Mouse (Mus musculus): ENCODE data around the gene Wdr83. TPM values are rescaled to one million over a fixed set of nuclear protein-coding genes. Genes with fewer than 3 reads are reported as not detected.
A peak's percentile ranks its signal among the peaks of the same experiment; 100 is the strongest.

Wdr83 gene
- polyA plus RNA-seq, 1 experiment from 2014 or later = 57.9 TPM

DNA sequence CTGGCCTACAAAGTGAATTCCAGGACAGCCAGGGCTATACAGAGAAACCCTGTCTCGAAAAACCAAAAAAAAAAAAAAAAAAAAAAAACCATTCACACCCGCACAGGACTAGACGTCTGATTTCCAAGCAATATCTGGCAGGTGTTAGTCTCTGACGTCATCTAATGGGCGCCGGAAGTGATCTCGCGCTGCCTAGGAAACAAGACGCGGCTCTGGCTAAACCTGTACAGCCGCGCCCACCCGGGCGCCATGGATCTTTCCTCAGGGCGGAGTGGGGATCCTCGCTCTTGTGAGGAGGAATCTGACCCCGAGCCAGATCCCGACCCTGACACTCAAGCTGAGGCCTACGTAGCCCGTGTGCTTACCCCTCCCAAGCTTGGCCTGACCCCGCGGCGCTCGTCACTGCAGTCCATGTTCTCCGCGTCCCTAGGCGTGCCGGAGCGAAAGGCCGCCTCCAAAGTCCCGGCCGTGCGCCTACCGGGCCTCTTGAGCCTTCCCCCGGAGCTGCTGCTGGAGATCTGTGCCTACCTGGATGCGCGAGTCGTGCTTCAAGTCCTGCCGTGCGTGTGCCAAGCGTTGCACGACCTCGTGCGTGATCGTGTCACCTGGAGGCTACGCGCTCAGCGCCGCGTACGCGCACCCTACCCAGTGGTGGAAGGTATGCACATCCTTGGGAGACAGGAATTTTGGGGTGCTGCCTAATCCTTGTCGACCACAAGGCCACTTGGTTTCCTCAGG, 21.1 kb downstream of the Wdr83 start, which contains the start of gene Fbxw9:
TSS of gene Fbxw9 (plus strand) at position 177 of the 738 bp plus-strand sequence.
- H3K27ac ChIP-seq (ENCODE audit: low read length) = peak within 1 kb of the TSS; percentile 84
- H3K4me2 ChIP-seq (ENCODE audit: low read length) = peak within 1 kb of the TSS; percentile 63
- peak within 1 kb of the TSS; percentile 96 for H3K4me3 ChIP-seq (ENCODE audit: low read depth, low read length)
- WGBS = under 1% methylated on average over 52 of the region's 53 CpGs
- H3K4me1 ChIP-seq (ENCODE audit: control insufficient read depth, insufficient read depth, low read length) = peaks cover 17% of the 10 kb centered on the region
- H3K36me3 ChIP-seq (ENCODE audit: control insufficient read depth, insufficient read depth, low read length) = peaks cover 12% of the 10 kb centered on the region
- peak; percentile 95 for ATAC-seq
- no peaks in the 10 kb centered on the region for H3K9me3 ChIP-seq (replicated peaks; ENCODE audit: control insufficient read depth, low read length, poor library complexity, severe bottlenecking)
- H3K27me3 ChIP-seq (ENCODE audit: control insufficient read depth, insufficient read depth, low read depth, low read length) = no peaks in the 10 kb centered on the region
- peak within 1 kb of the TSS; percentile 88 for H3K9ac ChIP-seq (ENCODE audit: low read depth, low read length)

DNA sequence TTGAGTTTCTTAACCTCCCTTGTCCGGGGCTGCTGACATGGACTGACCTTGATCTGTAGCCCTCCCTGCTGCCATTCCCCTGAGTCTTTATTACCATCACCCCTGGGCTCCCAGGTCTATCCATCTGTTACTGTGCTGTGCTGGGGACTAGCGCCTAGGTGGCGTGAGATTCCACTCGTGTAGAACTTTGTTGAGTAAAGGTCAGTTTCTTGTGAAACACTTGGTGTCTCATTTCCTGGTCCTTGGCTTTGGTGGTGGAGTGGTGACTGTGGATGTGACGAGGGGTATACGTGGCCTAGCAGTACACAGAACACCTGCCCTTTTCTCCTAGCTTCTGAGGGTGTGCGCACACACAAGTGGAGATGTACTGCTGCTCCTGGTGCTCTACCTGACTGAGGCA, 23.7 kb downstream of the Wdr83 start:
- no peaks in the 10 kb centered on the region for H3K27me3 ChIP-seq (ENCODE audit: control insufficient read depth, insufficient read depth, low read depth, low read length)
- no peak overlapping the region for H3K27ac ChIP-seq (ENCODE audit: low read length)
- H3K9ac ChIP-seq (ENCODE audit: low read depth, low read length) = no peak overlapping the region
- H3K36me3 ChIP-seq (ENCODE audit: control insufficient read depth, insufficient read depth, low read length) = peaks cover 16% of the 10 kb centered on the region
- ATAC-seq = no peak
- H3K4me1 ChIP-seq (ENCODE audit: control insufficient read depth, insufficient read depth, low read length) = peaks cover 17% of the 10 kb centered on the region
- H3K4me3 ChIP-seq (ENCODE audit: low read depth, low read length) = no peak overlapping the region
- no peaks in the 10 kb centered on the region for H3K9me3 ChIP-seq (replicated peaks; ENCODE audit: control insufficient read depth, low read length, poor library complexity, severe bottlenecking)
- no peak overlapping the region for H3K4me2 ChIP-seq (ENCODE audit: low read length)
- 83% methylated on average over 7 of the region's 7 CpGs for WGBS

DNA sequence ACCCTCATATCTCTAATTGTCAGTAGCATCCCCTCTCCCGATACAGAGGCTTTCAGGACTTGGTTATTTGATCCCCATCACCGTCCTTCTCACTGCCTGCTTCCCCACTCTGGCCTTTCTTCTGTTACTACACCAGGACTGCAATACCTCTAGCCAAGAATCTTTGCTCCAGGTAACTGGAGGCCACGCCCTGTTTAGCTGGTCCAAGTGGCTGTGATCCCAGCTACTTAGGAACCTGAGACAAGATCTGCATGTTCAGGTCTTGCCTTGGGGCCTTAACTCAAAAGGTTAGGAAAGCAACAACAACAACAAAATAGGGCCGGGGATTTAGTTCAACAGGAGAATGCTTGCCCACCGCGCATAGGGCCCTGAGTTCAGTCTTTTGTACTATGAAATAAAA, 37.5 kb downstream of the Wdr83 start:
- WGBS = 95% methylated on average over 6 of the region's 6 CpGs
- Histone ChIP-seq H3K4me1 (ENCODE audit: control insufficient read depth, insufficient read depth, low read length) (peaks cover 7% of the 10 kb centered on the region), H3K4me3 (ENCODE audit: low read depth, low read length) (no peak overlapping the region), H3K27ac (ENCODE audit: low read length) (no peak overlapping the region), H3K9me3 (replicated peaks; ENCODE audit: control insufficient read depth, low read length, poor library complexity, severe bottlenecking) (no peaks in the 10 kb centered on the region), H3K36me3 (ENCODE audit: control insufficient read depth, insufficient read depth, low read length) (peaks cover 21% of the 10 kb centered on the region), H3K27me3 (ENCODE audit: control insufficient read depth, insufficient read depth, low read depth, low read length) (no peaks in the 10 kb centered on the region), H3K9ac (ENCODE audit: low read depth, low read length) (no peak overlapping the region), H3K4me2 (ENCODE audit: low read length) (no peak overlapping the region)
- ATAC-seq = no peak

DNA sequence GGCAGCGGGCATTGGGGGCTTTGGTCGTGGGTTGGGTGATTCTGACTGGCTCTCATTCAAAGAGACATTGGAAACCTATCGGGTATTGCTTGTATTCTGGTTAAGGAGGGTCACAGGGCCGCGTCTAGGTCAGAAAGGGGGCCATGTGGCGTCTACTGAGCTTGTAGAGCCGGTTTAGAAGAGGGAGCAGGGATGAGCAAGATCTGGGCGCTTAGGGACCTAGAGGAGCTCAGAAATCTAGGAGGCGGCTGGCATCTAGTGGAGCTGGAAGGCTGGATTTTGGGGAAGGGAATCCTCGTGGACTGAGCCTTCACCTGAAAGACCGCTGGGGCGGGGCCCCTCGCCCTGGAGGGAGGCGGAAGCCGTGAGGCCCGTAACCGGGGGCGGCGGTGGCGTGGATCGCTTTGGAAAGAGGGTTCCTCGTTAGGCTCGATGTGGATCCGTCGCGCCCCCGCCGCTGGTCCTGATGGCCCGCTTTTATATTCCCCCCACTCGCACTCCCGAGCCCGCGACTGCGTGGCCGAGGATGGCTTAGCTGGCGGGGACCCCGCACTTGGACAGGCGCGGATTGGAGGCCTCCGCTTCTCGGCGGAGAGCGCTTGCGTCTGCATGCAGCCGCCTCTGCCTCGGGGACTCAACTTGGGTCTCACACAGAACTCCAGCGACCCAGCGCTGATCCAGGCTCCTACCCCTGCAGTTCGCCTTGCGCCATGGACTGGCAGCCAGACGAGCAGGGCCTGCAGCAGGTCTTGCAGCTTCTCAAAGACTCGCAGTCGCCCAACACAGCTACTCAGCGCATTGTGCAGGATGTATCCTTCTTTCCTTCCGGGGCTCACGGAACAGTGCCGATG, 43.2 kb downstream of the Wdr83 start:
- H3K4me1 ChIP-seq (ENCODE audit: control insufficient read depth, insufficient read depth, low read length) = peaks cover 33% of the 10 kb centered on the region
- peak overlapping the region; percentile 81 for H3K9ac ChIP-seq (ENCODE audit: low read depth, low read length)
- no peaks in the 10 kb centered on the region for H3K9me3 ChIP-seq (replicated peaks; ENCODE audit: control insufficient read depth, low read length, poor library complexity, severe bottlenecking)
- peak; percentile 12; the same call in 1 of the 2 replicates for ATAC-seq
- peak overlapping the region; percentile 55 for H3K4me3 ChIP-seq (ENCODE audit: low read depth, low read length)
- no peaks in the 10 kb centered on the region for H3K27me3 ChIP-seq (ENCODE audit: control insufficient read depth, insufficient read depth, low read depth, low read length)
- H3K36me3 ChIP-seq (ENCODE audit: control insufficient read depth, insufficient read depth, low read length) = peaks cover 3% of the 10 kb centered on the region
- under 1% methylated on average over 57 of the region's 57 CpGs for WGBS
- H3K27ac ChIP-seq (ENCODE audit: low read length) = peak overlapping the region; percentile 97
- peak overlapping the region; percentile 98 for H3K4me2 ChIP-seq (ENCODE audit: low read length)

DNA sequence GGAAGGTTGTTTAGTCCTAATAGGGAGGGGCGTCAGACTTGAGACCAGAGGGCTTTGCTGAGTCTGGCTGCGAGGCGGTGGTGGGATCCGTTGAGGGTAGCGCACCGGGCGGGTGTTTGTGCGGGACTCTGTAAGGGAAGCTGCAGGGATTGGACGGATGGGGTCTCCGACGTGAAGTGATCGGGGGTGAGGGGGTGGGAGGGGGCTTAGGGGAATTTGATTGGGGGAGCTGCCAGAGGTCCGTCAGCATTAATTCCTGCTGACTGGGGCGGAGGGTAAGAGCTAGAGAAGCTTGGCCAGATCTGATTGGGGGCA, 43.8 kb downstream of the Wdr83 start:
- H3K4me1 ChIP-seq (ENCODE audit: control insufficient read depth, insufficient read depth, low read length) = peaks cover 33% of the 10 kb centered on the region
- WGBS = 0% methylated on average over 14 of the region's 14 CpGs
- peak overlapping the region; percentile 55 for H3K4me3 ChIP-seq (ENCODE audit: low read depth, low read length)
- peak; percentile 69 for ATAC-seq
- H3K36me3 ChIP-seq (ENCODE audit: control insufficient read depth, insufficient read depth, low read length) = peaks cover 7% of the 10 kb centered on the region
- H3K9me3 ChIP-seq (replicated peaks; ENCODE audit: control insufficient read depth, low read length, poor library complexity, severe bottlenecking) = no peaks in the 10 kb centered on the region
- peak overlapping the region; percentile 97 for H3K27ac ChIP-seq (ENCODE audit: low read length)
- no peaks in the 10 kb centered on the region for H3K27me3 ChIP-seq (ENCODE audit: control insufficient read depth, insufficient read depth, low read depth, low read length)
- H3K4me2 ChIP-seq (ENCODE audit: low read length) = peak overlapping the region; percentile 98
- H3K9ac ChIP-seq (ENCODE audit: low read depth, low read length) = peak overlapping the region; percentile 81

DNA sequence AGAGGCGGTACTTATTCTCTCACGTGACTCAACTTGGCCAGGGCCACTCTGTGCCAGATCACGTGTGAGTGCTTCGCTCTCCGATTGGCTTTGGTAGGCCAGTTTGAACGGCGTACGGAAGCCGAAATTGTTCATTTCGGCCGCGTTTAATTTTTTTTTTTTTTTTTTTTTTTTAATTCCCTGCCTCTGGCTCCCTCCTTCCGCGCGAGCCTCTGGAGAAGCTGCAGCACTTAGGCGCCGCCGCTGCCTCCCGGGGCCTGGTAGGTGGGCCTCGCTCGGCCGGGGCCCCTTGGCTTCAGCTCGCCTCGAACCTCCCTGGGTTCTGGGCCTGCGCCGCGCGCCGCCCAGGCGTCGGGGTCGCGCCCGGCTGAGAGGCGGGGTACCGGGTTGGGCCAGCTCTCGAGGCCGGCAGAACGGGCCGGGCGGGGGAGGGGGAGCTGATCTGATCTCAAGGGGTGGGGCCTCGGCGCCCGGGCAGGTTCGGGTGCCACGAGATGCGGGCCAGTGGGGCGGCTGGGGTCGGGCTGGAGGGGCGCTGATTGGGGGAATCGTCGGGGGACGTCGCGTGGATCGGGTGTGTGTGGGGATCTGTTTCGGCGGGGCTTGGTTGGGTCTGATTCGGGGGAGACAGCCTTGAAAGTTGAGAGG, 44.3 kb downstream of the Wdr83 start, which contains the start of gene Tnpo2:
TSS of gene Tnpo2 (plus strand) at position 198 of the 648 bp plus-strand sequence.
- H3K9me3 ChIP-seq (replicated peaks; ENCODE audit: control insufficient read depth, low read length, poor library complexity, severe bottlenecking) = no peaks in the 10 kb centered on the region
- H3K4me2 ChIP-seq (ENCODE audit: low read length) = peak within 1 kb of the TSS; percentile 98
- H3K36me3 ChIP-seq (ENCODE audit: control insufficient read depth, insufficient read depth, low read length) = peaks cover 8% of the 10 kb centered on the region
- H3K9ac ChIP-seq (ENCODE audit: low read depth, low read length) = peak within 1 kb of the TSS; percentile 81
- H3K27ac ChIP-seq (ENCODE audit: low read length) = peak within 1 kb of the TSS; percentile 97
- no peaks in the 10 kb centered on the region for H3K27me3 ChIP-seq (ENCODE audit: control insufficient read depth, insufficient read depth, low read depth, low read length)
- WGBS = under 1% methylated on average over 58 of the region's 59 CpGs
- peak within 1 kb of the TSS; percentile 55 for H3K4me3 ChIP-seq (ENCODE audit: low read depth, low read length)
- H3K4me1 ChIP-seq (ENCODE audit: control insufficient read depth, insufficient read depth, low read length) = peaks cover 33% of the 10 kb centered on the region
- ATAC-seq = peak; percentile 88

DNA sequence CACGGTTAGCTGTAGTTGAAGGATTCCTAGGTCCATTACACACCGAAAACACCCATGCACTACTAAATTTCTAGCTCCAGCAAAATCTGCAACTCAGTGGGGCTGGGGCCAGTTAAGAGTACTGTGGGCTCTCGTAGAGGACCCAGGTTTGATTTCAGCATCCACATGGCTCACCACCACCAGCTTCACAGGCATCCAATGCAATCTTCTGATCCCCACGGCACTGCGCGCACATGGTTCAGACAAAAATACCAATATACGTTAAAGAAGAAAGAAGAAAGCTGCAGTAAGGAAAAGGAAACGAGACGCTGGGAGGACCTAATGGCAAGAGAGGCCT, 44.8 kb downstream of the Wdr83 start:
- H3K9me3 ChIP-seq (replicated peaks; ENCODE audit: control insufficient read depth, low read length, poor library complexity, severe bottlenecking) = no peaks in the 10 kb centered on the region
- H3K27me3 ChIP-seq (ENCODE audit: control insufficient read depth, insufficient read depth, low read depth, low read length) = no peaks in the 10 kb centered on the region
- ATAC-seq = peak; percentile 37
- peak overlapping the region; percentile 70 for H3K9ac ChIP-seq (ENCODE audit: low read depth, low read length)
- H3K4me1 ChIP-seq (ENCODE audit: control insufficient read depth, insufficient read depth, low read length) = peaks cover 33% of the 10 kb centered on the region
- WGBS = 0% methylated on average over 9 of the region's 9 CpGs
- peak overlapping the region; percentile 55 for H3K4me3 ChIP-seq (ENCODE audit: low read depth, low read length)
- peaks cover 10% of the 10 kb centered on the region for H3K36me3 ChIP-seq (ENCODE audit: control insufficient read depth, insufficient read depth, low read length)
- H3K27ac ChIP-seq (ENCODE audit: low read length) = peak overlapping the region; percentile 82
- H3K4me2 ChIP-seq (ENCODE audit: low read length) = peak overlapping the region; percentile 61

DNA sequence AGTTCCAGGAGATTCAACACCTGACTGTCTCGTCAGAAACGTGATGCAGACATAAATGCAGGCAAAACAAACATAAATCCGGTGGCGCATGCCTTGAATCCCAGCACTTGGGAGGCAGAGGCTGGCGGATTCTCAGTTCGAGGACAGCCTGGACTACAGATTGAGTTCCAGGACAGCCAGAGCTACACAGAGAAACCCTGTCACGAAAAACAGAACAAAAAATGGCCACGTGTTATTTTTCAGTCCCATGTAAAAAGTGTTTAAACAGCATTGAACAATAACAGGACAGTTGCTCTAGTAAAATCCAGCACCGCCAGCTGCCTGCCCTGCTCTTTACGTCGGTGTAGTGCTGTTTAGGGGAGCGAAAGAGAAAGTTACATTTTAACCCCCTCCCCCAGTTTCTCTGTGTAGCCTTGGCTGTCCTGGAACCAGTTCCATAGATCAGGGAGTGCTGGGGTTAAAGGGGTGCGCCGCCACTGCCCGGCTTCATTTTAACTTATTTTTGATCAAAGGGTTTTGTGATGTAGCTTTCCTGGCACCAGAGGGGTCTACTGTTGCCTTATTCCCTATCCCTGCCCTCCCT, 45.3 kb downstream of the Wdr83 start:
- H3K27me3 ChIP-seq (ENCODE audit: control insufficient read depth, insufficient read depth, low read depth, low read length) = no peaks in the 10 kb centered on the region
- H3K4me2 ChIP-seq (ENCODE audit: low read length) = peak overlapping the region; percentile 61
- WGBS = 1% methylated on average over 15 of the region's 15 CpGs
- H3K4me1 ChIP-seq (ENCODE audit: control insufficient read depth, insufficient read depth, low read length) = peaks cover 33% of the 10 kb centered on the region
- no peaks in the 10 kb centered on the region for H3K9me3 ChIP-seq (replicated peaks; ENCODE audit: control insufficient read depth, low read length, poor library complexity, severe bottlenecking)
- H3K9ac ChIP-seq (ENCODE audit: low read depth, low read length) = peak overlapping the region; percentile 70
- peak; percentile 7; the same call in 1 of the 2 replicates for ATAC-seq
- H3K36me3 ChIP-seq (ENCODE audit: control insufficient read depth, insufficient read depth, low read length) = peaks cover 11% of the 10 kb centered on the region
- peak overlapping the region; percentile 55 for H3K4me3 ChIP-seq (ENCODE audit: low read depth, low read length)
- peak overlapping the region; percentile 82 for H3K27ac ChIP-seq (ENCODE audit: low read length)
